Mouse (Mus musculus) intestine, embryonic 16.5 days (tissue): Measurements from ENCODE around the gene Tnfrsf22. TPM values are rescaled to one million over a fixed set of nuclear protein-coding genes. Genes with fewer than 3 reads are reported as not detected.
A peak's percentile ranks its signal among the peaks of the same experiment; 100 is the strongest.
"Not testable (repeated sequence)": the region's sequence is repeated elsewhere in the genome, so short reads cannot be mapped to it uniquely, and the experiment has no call there.

Experiments
- ATAC-seq: fragments of 200-750 bp; cut with Nextera tagmentation; 2 replicates; pipeline ENCODE4 v1.8.0; 2017; ENCODE audit warnings: moderate TSS enrichment, moderate library complexity
- H3K27ac ChIP-seq: fragments of 300-500 bp; sonication (generic); 2 replicates; pipeline ENCODE4 v1.5.1; 2014; ENCODE audit warnings: mild to moderate bottlenecking, low read length
- H3K27me3 ChIP-seq: fragments of 300-500 bp; sonication (generic); replicated peaks from 2 replicates; pipeline ENCODE4 v1.6.1; 2014; ENCODE audit warnings: low read length, control low read depth, mixed read lengths; ENCODE audit not compliant: control insufficient read depth, insufficient read depth
- H3K36me3 ChIP-seq: fragments of 300-500 bp; sonication (generic); 2 replicates; pipeline ENCODE4 v1.6.1; 2014; ENCODE audit warnings: low read length, control low read depth; ENCODE audit not compliant: control insufficient read depth, insufficient read depth
- H3K4me1 ChIP-seq: fragments of 300-500 bp; sonication (generic); 2 replicates; pipeline ENCODE4 v1.6.1; 2014; ENCODE audit warnings: low read length, control low read depth, mixed read lengths; ENCODE audit not compliant: control insufficient read depth, insufficient read depth
- H3K4me2 ChIP-seq: fragments of 300-500 bp; sonication (generic); 2 replicates; pipeline ENCODE4 v1.6.1; 2014; ENCODE audit warnings: low read depth, low read length, control low read depth
- H3K4me3 ChIP-seq: fragments of 300-500 bp; sonication (generic); 2 replicates; pipeline ENCODE4 v1.5.1; 2014; ENCODE audit warnings: mild to moderate bottlenecking, low read length
- H3K9ac ChIP-seq: fragments of 300-500 bp; sonication (generic); 2 replicates; pipeline ENCODE4 v1.6.1; 2014; ENCODE audit warnings: low read depth, low read length
- H3K9me3 ChIP-seq: fragments of 300-500 bp; sonication (generic); 2 replicates; pipeline ENCODE4 v1.6.1; 2016; ENCODE audit warnings: low read length, control low read depth; ENCODE audit not compliant: control insufficient read depth
- WGBS: fragments of 180-500 bp; shearing (Covaris S2); extraction: QIAGEN DNeasy Blood & Tissue Kit; methylation state at CpG from one replicate; pipeline ENCODE4 v1.1.7; 2014; 5-methylcytosine and 5-hydroxymethylcytosine counted together
- polyA plus RNA-seq: library from polyadenylated mRNA; unstranded; fragments of >200 nt; fragmentation: Nextera tagmentation; extraction: Ambion mirVana; gene quantifications from 2 replicates; pipeline ENCODE4 v1.2.1, GENCODE M21; 2015

The Tnfrsf22 gene
- polyA plus RNA-seq, 1 experiment from 2014 or later: 4.5 TPM

DNA sequence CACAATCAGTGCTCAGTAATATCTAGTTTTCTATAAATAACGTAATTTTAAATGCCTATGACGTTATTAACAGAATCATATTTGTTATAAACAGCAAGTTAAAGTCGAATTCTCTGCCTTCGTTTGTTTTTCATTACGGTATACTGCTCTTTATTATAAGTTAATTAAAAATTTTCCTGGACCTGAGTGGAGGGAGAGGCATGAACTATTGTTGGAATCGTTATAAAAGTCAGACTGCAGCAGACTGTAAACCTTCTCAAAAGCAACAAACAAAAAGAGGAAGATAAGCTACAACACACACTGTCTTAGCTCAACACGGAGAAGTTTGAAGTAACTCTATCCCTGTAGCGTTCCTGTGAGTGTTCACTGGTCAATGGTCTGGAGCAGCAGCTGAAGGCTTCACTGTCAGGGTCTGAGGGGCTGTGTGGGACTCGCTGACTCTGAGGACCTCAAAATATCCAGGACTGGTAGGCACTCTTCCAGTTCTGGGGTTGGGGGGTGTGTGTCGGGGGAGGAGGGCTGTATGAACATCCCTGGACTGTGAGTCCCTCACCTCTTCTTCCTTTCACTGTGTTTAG is 397 bp upstream of the Tnfrsf22 start:
- H3K36me3 ChIP-seq, H3K27ac ChIP-seq, H3K4me3 ChIP-seq, H3K4me1 ChIP-seq, H3K9me3 ChIP-seq, H3K27me3 ChIP-seq, H3K9ac ChIP-seq, H3K4me2 ChIP-seq: not testable (repeated sequence)
- 56% methylated on average over 10 of the region's 10 CpGs for WGBS
- ATAC-seq: peak; percentile 27; the same call in 1 of the 2 replicates

DNA sequence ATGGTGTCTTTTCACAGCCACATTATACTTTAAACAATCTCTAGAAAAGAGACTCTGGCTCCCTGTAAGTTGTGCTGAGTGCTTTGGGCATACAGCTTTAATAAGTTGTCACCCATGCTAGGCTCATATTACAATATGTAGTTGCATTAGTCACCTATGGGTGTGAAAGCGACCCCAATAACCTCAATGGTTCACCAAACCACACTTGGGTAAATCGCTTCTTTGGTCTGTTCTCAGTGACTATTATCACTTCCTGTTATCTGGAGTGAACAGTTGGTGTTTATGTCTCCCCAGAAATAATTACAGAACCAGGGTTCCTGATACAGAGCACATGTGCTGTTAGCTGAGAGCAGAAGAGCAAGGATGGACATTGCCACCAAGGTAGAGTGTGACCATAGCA is 5.5 kb downstream of the Tnfrsf22 start:
- H3K27me3 ChIP-seq, ATAC-seq, H3K9ac ChIP-seq, H3K4me1 ChIP-seq, H3K4me2 ChIP-seq, H3K27ac ChIP-seq, H3K36me3 ChIP-seq, H3K4me3 ChIP-seq, H3K9me3 ChIP-seq: not testable (repeated sequence)
- WGBS: 79% methylated on average over 2 of the region's 2 CpGs

DNA sequence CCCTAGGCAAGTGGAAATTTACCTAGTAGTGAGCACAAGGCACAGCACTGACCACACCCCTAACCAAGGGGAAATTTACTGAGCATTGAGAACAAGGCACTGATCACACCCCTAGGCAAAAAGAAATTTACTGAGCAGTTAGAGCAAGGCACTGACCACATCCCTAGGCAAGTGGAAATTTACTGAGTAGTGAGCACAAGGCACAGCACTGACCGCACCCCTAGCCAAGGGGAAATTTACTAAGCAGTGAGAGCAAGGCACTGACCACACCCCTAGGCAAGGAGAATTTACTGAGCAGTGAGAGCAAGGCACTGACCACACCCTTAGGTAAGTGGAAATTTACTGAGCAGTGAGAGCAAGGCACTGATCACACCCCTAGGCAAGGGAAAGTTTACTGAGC is 12.8 kb downstream of the Tnfrsf22 start:
- Histone ChIP-seq H3K27me3 (no peaks in the 10 kb centered on the region), H3K4me3 (no peak overlapping the region), H3K27ac (no peak overlapping the region), H3K4me1 (no peaks in the 10 kb centered on the region), H3K36me3 (no peaks in the 10 kb centered on the region), H3K4me2 (no peak overlapping the region), H3K9ac (no peak overlapping the region), H3K9me3 (peaks cover 4% of the 10 kb centered on the region; the same call in 1 of the 2 replicates)
- 94% methylated on average over 1 of the region's 1 CpGs for WGBS
- no peak for ATAC-seq

DNA sequence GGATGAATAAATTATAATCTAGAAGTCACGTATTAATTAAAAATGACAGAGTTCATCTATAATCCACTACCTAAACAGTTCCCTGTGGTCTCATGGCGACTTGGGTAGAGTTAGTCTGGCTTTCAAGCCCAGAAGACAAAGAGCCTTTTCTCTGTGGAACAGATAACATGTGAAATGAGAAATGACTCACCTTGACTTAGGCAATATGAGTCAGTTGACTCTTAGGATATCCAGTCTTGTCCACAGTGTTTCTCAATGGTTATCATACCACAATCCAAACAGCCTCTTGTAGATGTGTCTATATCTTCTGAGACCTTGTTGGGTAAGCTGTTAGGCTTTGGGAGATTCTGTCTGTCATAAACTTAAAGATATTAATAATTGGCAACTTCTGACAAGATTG is 18.0 kb downstream of the Tnfrsf22 start:
- no peaks in the 10 kb centered on the region for H3K27me3 ChIP-seq
- H3K36me3 ChIP-seq: no peaks in the 10 kb centered on the region
- H3K27ac ChIP-seq: no peak overlapping the region
- H3K4me3 ChIP-seq: no peak overlapping the region
- ATAC-seq: no peak
- no peaks in the 10 kb centered on the region for H3K4me1 ChIP-seq
- peaks cover 4% of the 10 kb centered on the region; the same call in 1 of the 2 replicates for H3K9me3 ChIP-seq
- H3K4me2 ChIP-seq: no peak overlapping the region
- WGBS: 60% methylated on average over 2 of the region's 2 CpGs
- no peak overlapping the region for H3K9ac ChIP-seq

DNA sequence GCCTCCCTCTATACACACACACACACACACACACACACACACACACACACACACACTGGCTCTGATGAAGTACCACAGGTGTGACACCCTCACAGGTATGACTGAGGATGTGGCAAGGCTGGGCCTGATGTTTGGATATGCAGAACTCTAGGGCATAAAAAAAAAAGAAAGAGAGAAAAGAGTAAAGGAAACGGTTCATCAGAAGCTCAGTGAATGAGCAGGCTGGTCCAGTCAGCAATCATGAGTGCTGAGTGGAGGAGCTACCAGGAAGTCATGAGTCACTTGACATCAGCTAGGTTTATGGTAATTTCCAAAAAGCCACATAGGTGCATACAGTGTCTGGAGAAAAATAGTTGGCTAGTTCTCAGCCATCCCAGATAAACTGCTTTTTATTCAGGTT is 20.0 kb downstream of the Tnfrsf22 start:
- Histone ChIP-seq H3K27ac (no peak overlapping the region), H3K36me3 (no peaks in the 10 kb centered on the region), H3K9ac (no peak overlapping the region), H3K27me3 (no peaks in the 10 kb centered on the region), H3K9me3 (peaks cover 4% of the 10 kb centered on the region; the same call in 1 of the 2 replicates), H3K4me1 (no peaks in the 10 kb centered on the region), H3K4me3 (no peak overlapping the region), H3K4me2 (no peak overlapping the region)
- no peak for ATAC-seq
- WGBS: 28% methylated on average over 1 of the region's 1 CpGs

DNA sequence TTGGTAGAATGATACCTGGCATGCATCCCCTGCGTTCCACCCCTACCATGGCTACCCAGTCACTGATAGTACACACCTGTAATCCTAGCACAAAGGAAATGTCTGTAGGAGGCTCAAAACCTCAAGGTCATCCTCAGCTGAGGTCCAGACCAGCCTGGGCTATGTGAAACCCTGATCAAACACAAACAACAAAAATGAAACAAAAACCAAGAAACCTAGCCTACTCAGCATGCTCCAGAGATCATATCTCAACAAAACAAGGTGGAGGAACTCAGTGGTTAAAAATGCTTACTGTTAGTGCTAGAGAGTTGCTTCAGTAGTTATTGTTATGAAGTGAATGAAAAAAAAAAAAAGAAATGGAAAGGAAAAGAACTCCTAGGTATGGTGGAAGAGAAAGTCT is 20.9 kb downstream of the Tnfrsf22 start, which contains the start of gene Tnfrsf26:
Tnfrsf26 (minus strand) TSS at position 183 of the 400 bp plus-strand sequence.
- Histone ChIP-seq H3K4me1 (no peaks in the 10 kb centered on the region), H3K36me3 (no peaks in the 10 kb centered on the region), H3K4me2 (no peak within 1 kb of the TSS), H3K27ac (no peak within 1 kb of the TSS), H3K4me3 (no peak within 1 kb of the TSS), H3K27me3 (no peaks in the 10 kb centered on the region), H3K9ac (no peak within 1 kb of the TSS), H3K9me3 (peaks cover 4% of the 10 kb centered on the region; the same call in 1 of the 2 replicates)
- WGBS: 100% methylated on average over 1 of the region's 1 CpGs
- ATAC-seq: no peak

DNA sequence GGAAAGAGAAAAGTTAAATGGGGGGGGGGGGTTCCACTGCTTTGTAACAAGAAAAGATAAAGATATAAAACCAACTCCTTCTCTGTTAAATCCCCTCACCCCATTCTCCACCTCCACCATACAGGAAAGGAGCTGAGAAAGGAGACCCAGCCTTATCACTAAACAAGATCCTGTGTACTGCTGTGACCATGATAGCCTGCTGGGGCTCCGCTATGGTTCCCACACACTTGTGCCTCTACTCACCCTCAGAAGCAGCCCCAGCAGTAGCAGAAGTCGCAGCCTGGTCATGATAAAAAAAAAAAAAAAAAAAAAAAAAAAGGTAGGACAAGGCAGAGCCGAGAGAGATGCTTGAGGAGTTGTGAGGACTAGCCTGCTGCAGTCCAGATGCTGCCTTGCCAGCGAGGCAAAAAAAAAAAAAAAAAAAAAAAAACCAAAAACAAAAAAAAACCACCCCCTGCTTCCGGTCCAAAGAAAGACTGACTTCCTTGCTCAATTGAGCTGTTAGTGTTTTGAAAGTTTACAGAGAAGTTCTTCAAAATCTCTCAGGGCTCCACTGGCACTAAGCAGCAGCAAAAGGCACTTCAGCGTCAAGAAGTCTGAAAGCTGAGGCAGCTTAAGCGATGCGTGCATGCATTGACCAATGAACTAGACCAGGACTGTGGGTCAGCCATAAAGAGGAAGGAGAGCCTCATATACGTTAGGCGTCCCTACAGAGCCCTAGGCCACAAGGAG is 21.7 kb downstream of the Tnfrsf22 start:
- Histone ChIP-seq H3K4me2 (no peak overlapping the region), H3K9ac (no peak overlapping the region), H3K4me3 (no peak overlapping the region), H3K27me3 (no peaks in the 10 kb centered on the region), H3K36me3 (no peaks in the 10 kb centered on the region), H3K9me3 (no peaks in the 10 kb centered on the region), H3K27ac (no peak overlapping the region), H3K4me1 (no peaks in the 10 kb centered on the region)
- ATAC-seq: no peak
- 60% methylated on average over 10 of the region's 10 CpGs for WGBS

DNA sequence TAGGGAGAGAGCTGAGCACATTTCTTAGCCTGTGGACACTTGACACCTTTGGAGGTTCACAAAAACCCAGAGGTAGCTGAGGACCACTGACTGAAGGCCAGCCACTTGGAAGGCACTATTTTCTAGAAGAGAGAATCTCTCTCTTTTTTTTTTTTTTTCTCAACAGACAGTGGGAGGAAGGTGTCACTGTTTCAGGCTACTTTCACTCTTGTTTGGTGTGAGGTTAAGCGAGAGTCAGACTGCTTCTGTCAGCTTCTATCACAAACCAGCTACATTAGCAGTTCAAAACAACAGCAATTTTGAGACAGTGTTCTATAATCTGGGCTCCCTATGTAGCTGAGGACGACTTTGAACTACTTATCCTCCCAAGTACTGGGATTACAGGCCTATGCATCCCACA is 23.3 kb downstream of the Tnfrsf22 start:
- H3K27me3 ChIP-seq: no peaks in the 10 kb centered on the region
- H3K9me3 ChIP-seq: no peaks in the 10 kb centered on the region
- 0 out of 2 replicates have a peak, but pooled peaks cover under 1% of the 10 kb centered on the region for H3K4me1 ChIP-seq
- no peak overlapping the region for H3K27ac ChIP-seq
- H3K9ac ChIP-seq: no peak overlapping the region
- 67% methylated on average over 2 of the region's 2 CpGs for WGBS
- no peak overlapping the region for H3K4me2 ChIP-seq
- no peaks in the 10 kb centered on the region for H3K36me3 ChIP-seq
- no peak for ATAC-seq
- no peak overlapping the region for H3K4me3 ChIP-seq

DNA sequence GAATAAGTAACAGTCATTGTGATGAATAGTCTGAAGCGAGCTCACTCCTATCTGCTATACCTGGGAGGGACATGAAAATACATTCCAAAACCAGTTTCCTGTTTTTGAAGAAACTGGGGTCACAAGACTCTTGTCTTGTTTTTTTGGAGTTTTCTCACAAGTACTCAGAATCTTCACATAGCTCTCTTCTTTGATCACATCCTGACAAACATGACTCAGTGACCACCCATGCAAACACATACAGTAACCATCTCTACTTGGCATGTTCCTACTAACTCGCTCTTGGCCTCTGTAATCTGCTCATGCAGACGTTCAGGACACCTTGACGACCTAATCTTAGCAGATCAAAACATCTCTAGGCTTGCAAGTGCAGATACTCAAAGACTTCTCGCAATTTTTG is 24.3 kb downstream of the Tnfrsf22 start:
- Histone ChIP-seq H3K9me3 (no peaks in the 10 kb centered on the region), H3K9ac (no peak overlapping the region), H3K4me2 (no peak overlapping the region), H3K4me1 (0 out of 2 replicates have a peak, but pooled peaks cover 2% of the 10 kb centered on the region), H3K27ac (no peak overlapping the region), H3K27me3 (no peaks in the 10 kb centered on the region), H3K36me3 (no peaks in the 10 kb centered on the region), H3K4me3 (no peak overlapping the region)
- WGBS: 72% methylated on average over 5 of the region's 5 CpGs
- no peak for ATAC-seq
